Comparison of ENCODE assay signal across 8 mouse cellular contexts in the genomic region with DNA sequence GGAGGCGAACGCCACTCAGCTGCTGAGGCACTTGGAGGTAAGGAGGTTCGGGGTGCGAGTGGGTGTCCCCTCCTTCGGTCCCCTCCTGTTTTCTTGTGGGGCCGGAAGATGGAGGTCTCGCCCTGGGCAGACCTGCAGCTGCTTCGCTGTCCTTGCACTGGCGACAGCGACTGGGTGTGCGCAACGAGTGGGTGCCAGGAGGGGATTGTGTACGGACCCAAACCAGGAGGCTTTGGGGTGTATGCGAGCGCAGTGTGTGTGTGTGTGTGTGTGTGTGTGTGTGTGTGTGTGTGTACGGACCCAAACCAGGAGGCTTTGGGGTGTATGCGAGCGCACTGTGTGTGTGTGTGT. TPM values are rescaled to one million over a fixed set of nuclear protein-coding genes. Genes with fewer than 3 reads are reported as not detected.
DNase-seq lines count a peak whose midpoint lies in the region; ATAC-seq lines count a peak whose summit lies in the region.

No protein-coding gene starts in this region.

- H3K27me3 ChIP-seq in heart, embryonic 13.5 days (replicated peaks): no peaks in the 10 kb centered on the region
- H3K27me3 ChIP-seq in hindbrain, embryonic 14.5 days (ENCODE audit: control insufficient read depth, insufficient read depth, low read length): no peaks in the 10 kb centered on the region
- H3K27me3 ChIP-seq in midbrain, embryonic 11.5 days (ENCODE audit: control insufficient read depth, insufficient read depth, low read length): no peaks in the 10 kb centered on the region

- H3K27ac ChIP-seq in heart, embryonic 13.5 days (replicated peaks): peak overlapping the region; percentile 95
- H3K27ac ChIP-seq in hindbrain, embryonic 14.5 days: no peak overlapping the region
- H3K27ac ChIP-seq in midbrain, embryonic 11.5 days (ENCODE audit: low read depth, low read length): no peak overlapping the region

- H3K36me3 ChIP-seq in heart, embryonic 13.5 days: peaks cover 15% of the 10 kb centered on the region
- no peaks in the 10 kb centered on the region for H3K36me3 ChIP-seq in hindbrain, embryonic 14.5 days (replicated peaks; ENCODE audit: control insufficient read depth, insufficient read depth)
- H3K36me3 ChIP-seq in midbrain, embryonic 11.5 days (ENCODE audit: control insufficient read depth, insufficient read depth, low read length): no peaks in the 10 kb centered on the region

- H3K9me3 ChIP-seq in heart, embryonic 13.5 days: no peaks in the 10 kb centered on the region
- H3K9me3 ChIP-seq in hindbrain, embryonic 14.5 days (ENCODE audit: control insufficient read depth, low read length): no peaks in the 10 kb centered on the region
- no peaks in the 10 kb centered on the region for H3K9me3 ChIP-seq in midbrain, embryonic 11.5 days (ENCODE audit: control insufficient read depth, low read length)

- intact Hi-C loops in heart, postnatal 14 days (cut with DNase I): no loop called here

- H3K4me1 ChIP-seq in heart, embryonic 13.5 days: peaks cover 23% of the 10 kb centered on the region
- H3K4me1 ChIP-seq in hindbrain, embryonic 14.5 days (replicated peaks; ENCODE audit: control insufficient read depth, insufficient read depth, low read length): peaks cover 9% of the 10 kb centered on the region; the same call in 1 of the 2 replicates
- peaks cover 6% of the 10 kb centered on the region for H3K4me1 ChIP-seq in midbrain, embryonic 11.5 days (ENCODE audit: control insufficient read depth, insufficient read depth, low read length)

- DNase-seq in heart, postnatal 14 days: no peak
- no peak for DNase-seq in hindbrain, embryonic 14.5 days (ENCODE audit: low spot score)
- DNase-seq in midbrain, embryonic 11.5 days (ENCODE audit: low spot score, missing footprints): no peak
- no peak for DNase-seq in layer of hippocampus, postnatal 36 days
- DNase-seq in cerebellum, postnatal 25 days: no peak
- no peak for DNase-seq in ovary, adult 18-20 months (ENCODE audit: low spot score)

- peak overlapping the region; percentile 83 for H3K4me2 ChIP-seq in heart, embryonic 13.5 days
- H3K4me2 ChIP-seq in hindbrain, embryonic 14.5 days (replicated peaks): peak overlapping the region; percentile 86
- H3K4me2 ChIP-seq in midbrain, embryonic 11.5 days: peak overlapping the region; percentile 48

- WGBS in heart, embryonic 13.5 days: 0% methylated on average over 18 of the region's 18 CpGs
- WGBS in hindbrain, embryonic 14.5 days: 2% methylated on average over 18 of the region's 18 CpGs
- WGBS in midbrain, embryonic 11.5 days: under 1% methylated on average over 18 of the region's 18 CpGs

- H3K4me3 ChIP-seq in heart, embryonic 13.5 days: peak overlapping the region; percentile 94
- H3K4me3 ChIP-seq in hindbrain, embryonic 14.5 days (replicated peaks; ENCODE audit: low read length): peak overlapping the region; percentile 97
- peak overlapping the region; percentile 85 for H3K4me3 ChIP-seq in midbrain, embryonic 11.5 days (ENCODE audit: low read depth, low read length)

- ATAC-seq in heart, embryonic 13.5 days (ENCODE audit: extremely low read depth, insufficient number of reproducible peaks, low FRiP score, low TSS enrichment): peak; percentile 22; the same call in 1 of the 2 replicates
- peak; percentile 8 for ATAC-seq in activated CD4-positive, CD25-positive, alpha-beta regulatory T cell, adult 4 months
- no peak for ATAC-seq in hindbrain, embryonic 14.5 days (ENCODE audit: low FRiP score)
- ATAC-seq in midbrain, embryonic 11.5 days (ENCODE audit: low FRiP score): no peak

- peak overlapping the region; percentile 99 for H3K9ac ChIP-seq in heart, embryonic 13.5 days
- H3K9ac ChIP-seq in hindbrain, embryonic 14.5 days: peak overlapping the region; percentile 99
- H3K9ac ChIP-seq in midbrain, embryonic 11.5 days (ENCODE audit: low read length): peak overlapping the region; percentile 82

RNA-seq across cellular contexts. Expression of a gene that starts 0.3 kb away (rescaled TPM):
- 20.4 and 21.4 TPM in 2 replicates for polyA plus RNA-seq in heart, embryonic 13.5 days (2015; fragmentation: Nextera tagmentation; extraction: Ambion mirVana)
- total RNA-seq in heart, postnatal 14 days (2021): 1 to 10 TPM; 2.0 to 4.2 TPM
- polyA plus RNA-seq in activated CD4-positive, CD25-positive, alpha-beta regulatory T cell, adult 4 months (2017; shearing (Covaris generic)): 10 to 100 TPM; 11.4 to 13.6 TPM
- polyA plus RNA-seq in hindbrain, embryonic 14.5 days (2014; fragmentation: Nextera tagmentation; extraction: Ambion mirVana): 7.7 and 8.4 TPM in 2 replicates
- polyA plus RNA-seq in midbrain, embryonic 11.5 days (2014; fragmentation: Nextera tagmentation; extraction: Ambion mirVana): 55.0 and 57.7 TPM in 2 replicates
- total RNA-seq in layer of hippocampus, postnatal 36 days (2021): 1 to 10 TPM in 1 of 2 experiments, under 1 TPM in 1; 0.97 to 1.8 TPM

RNA-seq across cellular contexts. Expression of a gene that starts 0.4 kb away (rescaled TPM):
- polyA plus RNA-seq in heart, embryonic 13.5 days (2015; fragmentation: Nextera tagmentation; extraction: Ambion mirVana): 17.8 and 18.3 TPM in 2 replicates
- total RNA-seq in heart, postnatal 14 days (2021): 1 to 10 TPM; 8.2 to 8.3 TPM
- polyA plus RNA-seq in activated CD4-positive, CD25-positive, alpha-beta regulatory T cell, adult 4 months (2017; shearing (Covaris generic)): 1 to 10 TPM; 3.8 to 4.1 TPM
- 77.3 and 81.6 TPM in 2 replicates for polyA plus RNA-seq in hindbrain, embryonic 14.5 days (2014; fragmentation: Nextera tagmentation; extraction: Ambion mirVana)
- 52.0 and 60.4 TPM in 2 replicates for polyA plus RNA-seq in midbrain, embryonic 11.5 days (2014; fragmentation: Nextera tagmentation; extraction: Ambion mirVana)
- total RNA-seq in layer of hippocampus, postnatal 36 days (2021): 10 to 100 TPM; 89.9 to 90.2 TPM

Comparison
In these comparisons a context has a peak if more than half of its experiments do, and no peak if none do; other contexts are left out.
1. ATAC-seq: peak in heart, embryonic 13.5 days (single experiment) and activated CD4-positive, CD25-positive, alpha-beta regulatory T cell, adult 4 months (single experiment); none in hindbrain, embryonic 14.5 days (single experiment) and midbrain, embryonic 11.5 days (single experiment).
2. Peak in every context shown above with its lines, with median percentiles within 50 percentile points of each other: H3K4me2 ChIP-seq, H3K4me3 ChIP-seq and H3K9ac ChIP-seq.